Mouse (Mus musculus) hindlimb bud, embryonic 11.5 days (tissue): ENCODE measurements at regions not wholly inside any gene's neighbourhood (a gene's known extent, or its start where the extent isn't known, plus 50 kb on each side); places are given as distances from the start of the nearest gene placed in this dataset.

ENCODE experiments used
- DNase-seq: peaks from one replicate; pipeline ENCODE4 v3.0.0-alpha.2; 2012; ENCODE audit warnings: low read depth, low spot score; ENCODE audit errors: extremely low spot score

- no peak for DNase-seq
These were observed 71.7 kb downstream of the Zfp945 start for GRCm38 (mm10) chr17:22795213-22795612.

GRCm38 (mm10) chr17:22784481-22784880, 82.5 kb downstream of the Zfp945 start:
- DNase-seq, result no peak

- DNase-seq, result no peak
These were observed 121.2 kb downstream of the Zfp945 start for GRCm38 (mm10) chr17:22745736-22746135.

GRCm38 (mm10) chr17:22739581-22740178, 127.3 kb downstream of the Zfp945 start:
- peak; percentile 20 for DNase-seq

- no peak for DNase-seq
These were observed 127.8 kb downstream of the Zfp945 start for GRCm38 (mm10) chr17:22739173-22739572.

- no peak for DNase-seq
These were observed 130.6 kb downstream of the Zfp945 start for GRCm38 (mm10) chr17:22736360-22736759.
